8 mouse cellular contexts compared by ENCODE assay signal in the genomic region with DNA sequence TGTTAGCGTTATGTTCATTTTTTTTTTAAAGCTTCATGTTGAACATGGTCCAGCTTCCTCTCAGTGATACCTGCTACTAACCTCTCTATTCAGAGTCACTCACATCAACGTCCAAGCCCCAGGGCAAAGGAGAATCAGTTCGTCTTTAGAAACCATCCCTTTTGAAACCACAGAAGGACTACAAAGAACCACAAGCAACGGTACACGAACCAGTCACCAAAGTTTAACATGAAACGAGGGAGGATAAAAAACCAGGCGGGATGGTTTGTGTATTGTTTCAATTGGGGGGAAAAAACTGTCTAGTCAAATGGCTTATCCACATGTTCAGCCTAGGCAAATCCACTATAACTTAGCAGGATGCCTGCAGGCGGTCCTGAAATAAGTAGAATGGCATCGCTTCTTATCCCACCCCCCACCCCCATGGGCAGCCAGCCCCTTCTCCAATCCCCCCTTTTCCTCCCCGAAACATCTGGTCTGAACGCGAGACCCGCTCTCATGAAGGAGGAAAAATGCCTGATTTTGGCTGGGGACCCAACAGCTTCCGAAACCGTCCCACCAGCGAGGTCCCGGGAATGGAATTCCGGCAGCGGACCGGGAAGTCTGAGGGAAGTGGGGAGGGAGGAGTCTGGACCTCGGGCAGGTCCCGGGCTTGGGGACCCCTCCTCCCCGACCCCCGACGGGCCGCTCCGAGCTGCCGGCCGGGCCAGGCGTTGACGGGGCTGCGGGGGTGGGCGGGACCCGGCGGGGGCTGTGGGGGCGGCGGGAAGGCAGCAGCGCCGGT. TPM values are rescaled to one million over a fixed set of nuclear protein-coding genes. Genes with fewer than 3 reads are reported as not detected.
A peak's percentile ranks its signal among the peaks of the same experiment; 100 is the strongest.
DNase-seq lines count a peak whose midpoint lies in the region; ATAC-seq and TF ChIP-seq lines count a peak whose summit lies in the region.

No protein-coding gene starts in this region.

- no peak for TF ChIP-seq CTCF in bone marrow macrophage, adult 2 months (IDR thresholded peaks at IDR 0.05; ENCODE audit: low read depth, low read length)

- H3K36me3 ChIP-seq in megakaryocyte, embryonic 14.5 days (replicated peaks; ENCODE audit: low read length): peaks cover under 1% of the 10 kb centered on the region
- H3K36me3 ChIP-seq in heart, embryonic 13.5 days: no peaks in the 10 kb centered on the region
- no peaks in the 10 kb centered on the region for H3K36me3 ChIP-seq in midbrain, embryonic 16.5 days (ENCODE audit: control insufficient read depth, insufficient read depth, low read length)

- 1% methylated on average over 32 of the region's 39 CpGs for whole genome bisulfite sequencing in heart, embryonic 13.5 days
- 2% methylated on average over 20 of the region's 39 CpGs for WGBS in midbrain, embryonic 16.5 days

- peak overlapping the region; percentile 98 for H3K9ac ChIP-seq in heart, embryonic 13.5 days
- H3K9ac ChIP-seq in midbrain, embryonic 16.5 days (ENCODE audit: low read depth, low read length): peak overlapping the region; percentile 90

- ATAC-seq in megakaryocyte, adult 5-6 weeks (ENCODE audit: poor library complexity, severe bottlenecking): no peak
- ATAC-seq in heart, embryonic 13.5 days (ENCODE audit: extremely low read depth, insufficient number of reproducible peaks, low FRiP score, low TSS enrichment): peak; percentile 40; the same call in 1 of the 2 replicates
- ATAC-seq in midbrain, embryonic 16.5 days: no peak; the same call in 1 of the 2 replicates

- peaks cover 49% of the 10 kb centered on the region for H3K4me1 ChIP-seq in megakaryocyte, embryonic 14.5 days
- peaks cover 22% of the 10 kb centered on the region for H3K4me1 ChIP-seq in bone marrow macrophage, adult 2 months (ENCODE audit: control insufficient read depth, insufficient read depth, low read length)
- peaks cover 26% of the 10 kb centered on the region for H3K4me1 ChIP-seq in heart, embryonic 13.5 days
- H3K4me1 ChIP-seq in midbrain, embryonic 16.5 days (ENCODE audit: control insufficient read depth, insufficient read depth, low read length): peaks cover 11% of the 10 kb centered on the region

- no peaks in the 10 kb centered on the region for H3K9me3 ChIP-seq in megakaryocyte, embryonic 14.5 days
- H3K9me3 ChIP-seq in heart, embryonic 13.5 days: no peaks in the 10 kb centered on the region
- H3K9me3 ChIP-seq in midbrain, embryonic 16.5 days (replicated peaks; ENCODE audit: control insufficient read depth, low read length, poor library complexity, severe bottlenecking): no peaks in the 10 kb centered on the region

- peak overlapping the region; percentile 96 for H3K4me3 ChIP-seq in megakaryocyte, embryonic 14.5 days (replicated peaks)
- H3K4me3 ChIP-seq in bone marrow macrophage, adult 2 months (ENCODE audit: insufficient read depth, low read length): peak overlapping the region; percentile 66
- peak overlapping the region; percentile 76 for H3K4me3 ChIP-seq in heart, embryonic 13.5 days
- peak overlapping the region; percentile 92 for H3K4me3 ChIP-seq in midbrain, embryonic 16.5 days (ENCODE audit: low read depth, low read length)

- peak; percentile 71 to 81 for DNase-seq in kidney, postnatal 4 days
- no peak for DNase-seq in right cerebral cortex, adult 2 months (ENCODE audit: low spot score in 2 of 2)
- no peak for DNase-seq in yolk sac, embryonic 10.5 days (ENCODE audit: low spot score)

- no peak for TF ChIP-seq POLR2A in bone marrow macrophage, adult 2 months (IDR thresholded peaks at IDR 0.05; ENCODE audit: borderline replicate concordance, low read depth, low read length)

- H3K27ac ChIP-seq in bone marrow macrophage, adult 2 months (ENCODE audit: insufficient read depth, low read depth, low read length): no peak overlapping the region
- peak overlapping the region; percentile 89 for H3K27ac ChIP-seq in heart, embryonic 13.5 days (replicated peaks)
- H3K27ac ChIP-seq in midbrain, embryonic 16.5 days (ENCODE audit: low read length): peak overlapping the region; percentile 78

- peaks cover 2% of the 10 kb centered on the region for H3K27me3 ChIP-seq in megakaryocyte, embryonic 14.5 days (replicated peaks)
- peaks cover 3% of the 10 kb centered on the region; the same call in 1 of the 2 replicates for H3K27me3 ChIP-seq in heart, embryonic 13.5 days (replicated peaks)
- no peaks in the 10 kb centered on the region for H3K27me3 ChIP-seq in midbrain, embryonic 16.5 days (ENCODE audit: control insufficient read depth, insufficient read depth, low read depth, low read length)

- peak overlapping the region; percentile 72 for H3K4me2 ChIP-seq in heart, embryonic 13.5 days
- peak overlapping the region; percentile 70 for H3K4me2 ChIP-seq in midbrain, embryonic 16.5 days (ENCODE audit: low read length)

RNA-seq across cellular contexts. Expression of a gene that starts 0.7 kb away (rescaled TPM):
- polyA plus RNA-seq in megakaryocyte, embryonic 14.5 days (2012; ENCODE audit: insufficient read depth, low replicate concordance): 4.4 and 6.8 TPM in 2 replicates
- total RNA-seq in megakaryocyte, adult 5-6 weeks (2015): 7.9 and 10.1 TPM in 2 replicates
- total RNA-seq in megakaryocyte, adult 5-6 weeks (2017): 11.4 and 16.3 TPM in 2 replicates
- polyA plus RNA-seq in bone marrow macrophage, adult 2 months (2012; ENCODE audit: insufficient read depth, insufficient read length, missing spikeins): 18.9 and 23.2 TPM in 2 replicates
- polyA plus RNA-seq in heart, embryonic 13.5 days (2015; fragmentation: Nextera tagmentation; extraction: Ambion mirVana): 12.9 and 13.0 TPM in 2 replicates
- 7.9 and 8.0 TPM in 2 replicates for polyA plus RNA-seq in midbrain, embryonic 16.5 days (2015; fragmentation: Nextera tagmentation; extraction: Ambion mirVana)

RNA-seq across cellular contexts. Expression of a gene that starts 23.1 kb away (rescaled TPM):
- polyA plus RNA-seq in megakaryocyte, embryonic 14.5 days (2012; ENCODE audit: insufficient read depth, low replicate concordance): 206 and 441 TPM in 2 replicates
- 410 and 456 TPM in 2 replicates for total RNA-seq in megakaryocyte, adult 5-6 weeks (2015)
- total RNA-seq in megakaryocyte, adult 5-6 weeks (2017): 187 and 196 TPM in 2 replicates
- polyA plus RNA-seq in bone marrow macrophage, adult 2 months (2012; ENCODE audit: insufficient read depth, insufficient read length, missing spikeins): 647 and 669 TPM in 2 replicates
- polyA plus RNA-seq in heart, embryonic 13.5 days (2015; fragmentation: Nextera tagmentation; extraction: Ambion mirVana): 248 and 251 TPM in 2 replicates
- 279 and 310 TPM in 2 replicates for polyA plus RNA-seq in midbrain, embryonic 16.5 days (2015; fragmentation: Nextera tagmentation; extraction: Ambion mirVana)

Comparison
In these comparisons a context has a peak if more than half of its experiments do, and no peak if none do; other contexts are left out.
1. DNase-seq: peak in kidney, postnatal 4 days (2 of 2); none in right cerebral cortex, adult 2 months (0 of 2) and yolk sac, embryonic 10.5 days (single experiment).
2. Peak in every context shown above with its lines, with median percentiles within 50 percentile points of each other: H3K4me3 ChIP-seq.